Mouse (Mus musculus) cerebellum, postnatal 14 days (tissue): ENCODE measurements around the gene Pak4.
"Not testable (repeated sequence)": the region's sequence is repeated elsewhere in the genome, so short reads cannot be mapped to it uniquely, and the experiment has no call there.

Experiments used
- DNase-seq, 2 experiments: peaks; one replicate each; pipeline ENCODE4 v3.0.0; 2021; ENCODE audit warnings: mixed read lengths in 2 of 2

Pak4 gene

GRCm38 (mm10) chr7:28558486-28558885 is 39.5 kb downstream of the Pak4 start:
- DNase-seq: no peak

GRCm38 (mm10) chr7:28557708-28558107 is 40.3 kb downstream of the Pak4 start:
- no peak for DNase-seq

GRCm38 (mm10) chr7:28557069-28557468 is 40.9 kb downstream of the Pak4 start:
- no peak for DNase-seq

GRCm38 (mm10) chr7:28555939-28556535 is 41.9 kb downstream of the Pak4 start:
- DNase-seq: no peak

- no peak for DNase-seq
Observed at GRCm38 (mm10) chr7:28553076-28553475, 44.9 kb downstream of the Pak4 start.

GRCm38 (mm10) chr7:28547628-28548027 is 50.4 kb downstream of the Pak4 start:
- DNase-seq: no peak

- DNase-seq: no peak
Observed at GRCm38 (mm10) chr7:28547154-28547553, 50.8 kb downstream of the Pak4 start, which contains the start of gene Nccrp1. Gene Nccrp1 (minus strand): TSS chr7:28547254.

- DNase-seq: no peak
Observed at GRCm38 (mm10) chr7:28546649-28547048, 51.3 kb downstream of the Pak4 start.

GRCm38 (mm10) chr7:28545891-28546210 is 52.1 kb downstream of the Pak4 start:
- DNase-seq: peak in 1 of 2 experiments; percentile 16

GRCm38 (mm10) chr7:28545048-28545890 is 52.7 kb downstream of the Pak4 start:
- peak in 1 of 2 experiments; percentile 11 for DNase-seq

GRCm38 (mm10) chr7:28544051-28544601 is 53.9 kb downstream of the Pak4 start:
- DNase-seq: peak in 1 of 2 experiments; percentile 17

- DNase-seq: no peak
Observed at GRCm38 (mm10) chr7:28540526-28540925, 57.5 kb downstream of the Pak4 start, which contains the start of gene Sycn. Gene Sycn (plus strand): TSS chr7:28540885.

GRCm38 (mm10) chr7:28538886-28539285 is 59.1 kb downstream of the Pak4 start:
- DNase-seq: not testable (repeated sequence)

- DNase-seq: no peak
Observed at GRCm38 (mm10) chr7:28532005-28532404, 66.0 kb downstream of the Pak4 start.

GRCm38 (mm10) chr7:28527922-28528719 is 69.9 kb downstream of the Pak4 start:
- peak; percentile 75 to 88 for DNase-seq

- DNase-seq: not testable (repeated sequence)
Observed at GRCm38 (mm10) chr7:28522536-28522935, 75.4 kb downstream of the Pak4 start, which contains the start of gene Ifnl3. Gene Ifnl3 (plus strand): TSS chr7:28522836.

GRCm38 (mm10) chr7:28511441-28511840 is 86.5 kb downstream of the Pak4 start:
- no peak for DNase-seq

- peak in 1 of 2 experiments; percentile 10 for DNase-seq
Observed at GRCm38 (mm10) chr7:28510405-28510974, 87.5 kb downstream of the Pak4 start, which contains the start of gene Ifnl2. Gene Ifnl2 (minus strand): TSS chr7:28510455.

GRCm38 (mm10) chr7:28509121-28509520 is 88.9 kb downstream of the Pak4 start:
- DNase-seq: not testable (repeated sequence)
